Mouse (Mus musculus): ENCODE data around the gene Slc22a12. TPM values are rescaled to one million over a fixed set of nuclear protein-coding genes. Genes with fewer than 3 reads are reported as not detected.

Slc22a12 gene
- total RNA-seq, 2 experiments from 2014 or later = not detected

DNA sequence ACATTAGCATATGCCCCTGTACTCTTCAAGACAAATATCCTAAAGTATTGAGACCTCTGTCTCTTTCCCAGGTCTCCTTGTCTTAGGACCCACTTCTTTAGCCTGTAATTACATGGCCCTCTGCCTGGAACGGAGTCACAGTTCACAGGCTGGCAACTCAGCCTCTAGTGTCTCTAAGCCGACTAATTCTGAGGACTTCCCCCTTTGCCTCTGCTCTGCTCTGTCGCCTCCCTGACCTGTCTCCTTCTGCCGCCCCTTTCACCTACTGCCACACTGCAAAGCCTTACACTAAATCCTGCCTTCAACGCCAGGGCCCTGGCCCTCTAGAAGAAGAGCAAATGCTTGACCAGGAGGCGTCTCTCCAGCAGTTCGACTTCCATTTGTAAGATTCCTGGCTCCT lies 686 bp upstream of the Slc22a12 start:
- ATAC-seq (replicated peaks; ENCODE audit: low FRiP score, poor library complexity, severe bottlenecking) = no peak

DNA sequence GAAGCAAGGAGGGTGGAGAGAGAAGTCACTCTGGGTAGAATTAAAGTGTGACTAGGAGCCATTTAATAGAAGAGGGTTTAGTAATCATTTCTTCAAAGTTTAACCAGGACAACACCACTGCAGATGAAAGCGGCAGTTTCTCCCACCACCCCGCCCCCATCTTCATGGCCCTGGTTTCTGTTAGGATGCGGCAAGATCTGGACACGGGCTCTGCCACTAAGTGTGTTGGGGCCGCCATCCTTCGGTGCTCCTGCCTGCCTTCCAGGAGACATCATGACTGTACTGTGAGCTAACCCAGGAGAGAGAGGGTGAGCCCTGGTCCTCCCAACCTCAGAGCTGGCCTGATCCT lies 177 bp upstream of the Slc22a12 start:
- ATAC-seq (replicated peaks; ENCODE audit: low FRiP score, poor library complexity, severe bottlenecking) = no peak

DNA sequence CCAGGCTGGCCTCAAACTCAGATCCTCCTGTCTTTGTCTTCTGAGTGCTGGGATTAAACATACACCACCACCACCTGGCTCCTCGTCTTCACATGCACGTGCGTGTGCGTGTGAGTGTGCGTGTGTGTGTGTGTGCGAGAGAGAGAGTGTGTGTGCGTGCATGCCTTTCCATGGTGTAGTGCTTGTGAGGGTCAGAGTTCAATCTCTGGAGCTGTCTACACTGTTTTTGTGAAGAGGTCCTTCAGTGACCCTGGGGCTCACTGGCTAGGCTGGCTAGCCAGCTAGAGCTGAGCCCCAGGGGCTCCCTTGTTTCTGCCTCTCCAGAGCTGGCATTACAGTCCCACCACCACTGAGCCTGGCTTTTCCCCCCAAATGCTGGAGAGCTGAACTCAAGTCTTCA lies 1.3 kb downstream of the Slc22a12 start:
- no peak for ATAC-seq (replicated peaks; ENCODE audit: low FRiP score, poor library complexity, severe bottlenecking)

DNA sequence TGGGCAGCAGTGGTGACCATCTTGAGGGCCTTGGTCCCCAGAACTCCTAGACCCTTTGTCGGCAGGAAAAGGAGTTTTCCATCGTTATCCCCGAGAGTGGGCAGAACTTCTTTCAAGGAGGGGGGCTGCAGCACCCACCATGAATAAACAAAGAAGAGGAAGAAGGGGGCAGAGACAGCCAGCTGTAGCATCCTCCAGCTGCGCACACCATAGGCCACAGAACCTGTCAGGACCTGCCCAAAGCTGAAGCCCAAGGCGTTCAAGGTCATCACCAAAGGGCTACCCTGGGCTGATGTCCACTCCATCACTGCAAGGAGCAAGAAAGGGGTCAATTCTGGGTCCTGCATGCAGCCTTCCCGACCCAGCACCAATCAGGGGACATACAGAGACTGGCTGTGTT lies 2.6 kb downstream of the Slc22a12 start:
- ATAC-seq (replicated peaks; ENCODE audit: low FRiP score, poor library complexity, severe bottlenecking) = no peak

DNA sequence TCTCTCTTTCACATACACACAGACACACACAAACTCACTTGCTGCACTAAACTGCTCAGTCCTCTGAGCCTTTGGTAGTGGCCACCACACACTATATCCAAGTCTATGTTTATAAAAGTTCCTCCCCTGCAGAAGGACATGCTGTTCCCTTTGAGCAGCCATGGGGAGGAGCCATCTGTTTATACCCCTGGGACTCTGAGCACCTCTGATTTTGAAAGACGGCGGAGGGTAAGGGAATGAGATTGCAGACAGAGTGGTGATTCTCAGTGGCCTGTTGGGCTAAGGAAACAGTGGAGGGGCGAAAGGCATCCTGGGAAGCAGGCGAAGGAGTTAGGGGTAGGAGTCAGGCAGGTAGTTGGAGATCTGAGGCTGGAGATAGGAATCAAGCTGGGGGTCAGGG lies 3.2 kb downstream of the Slc22a12 start:
- no peak for ATAC-seq (replicated peaks; ENCODE audit: low FRiP score, poor library complexity, severe bottlenecking)

DNA sequence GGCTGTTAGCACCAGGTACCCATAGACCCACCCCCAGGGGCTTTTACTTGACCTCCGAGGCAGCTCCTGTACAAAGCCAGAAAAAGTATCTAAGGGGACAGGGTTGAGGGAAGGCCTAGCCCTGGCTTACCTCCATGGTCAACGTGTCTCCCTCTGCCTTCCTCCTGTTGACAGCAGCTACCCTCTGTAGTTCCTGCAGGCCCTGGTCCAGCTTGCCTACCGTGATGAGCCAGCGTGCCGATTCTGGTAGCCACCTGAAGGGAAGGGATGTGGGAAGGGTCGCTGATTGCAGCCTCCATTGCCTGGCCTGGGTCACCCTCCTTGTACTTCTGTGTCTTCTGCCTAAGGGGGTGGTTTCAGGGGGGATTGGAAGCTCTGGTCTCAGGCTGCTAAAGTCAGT lies 4.3 kb downstream of the Slc22a12 start:
- no peak for ATAC-seq (replicated peaks; ENCODE audit: low FRiP score, poor library complexity, severe bottlenecking)

DNA sequence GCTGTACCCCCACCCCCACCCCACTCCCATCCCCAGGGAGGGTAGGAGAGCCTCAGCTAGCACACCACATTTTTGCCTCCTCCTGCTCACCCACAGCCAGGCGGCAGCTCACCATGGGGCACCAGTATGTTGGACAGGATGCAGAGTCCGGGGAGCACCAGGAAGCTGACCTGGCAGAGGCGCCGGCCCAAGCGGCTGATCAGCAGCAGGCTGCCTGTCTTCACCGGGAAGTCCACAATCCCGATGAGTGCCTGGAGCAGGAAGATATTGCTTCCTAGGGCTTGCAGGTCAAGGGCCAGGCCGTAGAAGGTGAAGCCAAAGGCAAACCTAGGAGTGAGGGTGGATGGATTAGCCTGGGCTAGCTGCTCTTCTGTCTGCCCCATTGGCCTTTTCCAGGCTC lies 5.3 kb downstream of the Slc22a12 start:
- no peak for ATAC-seq (replicated peaks; ENCODE audit: low FRiP score, poor library complexity, severe bottlenecking)

DNA sequence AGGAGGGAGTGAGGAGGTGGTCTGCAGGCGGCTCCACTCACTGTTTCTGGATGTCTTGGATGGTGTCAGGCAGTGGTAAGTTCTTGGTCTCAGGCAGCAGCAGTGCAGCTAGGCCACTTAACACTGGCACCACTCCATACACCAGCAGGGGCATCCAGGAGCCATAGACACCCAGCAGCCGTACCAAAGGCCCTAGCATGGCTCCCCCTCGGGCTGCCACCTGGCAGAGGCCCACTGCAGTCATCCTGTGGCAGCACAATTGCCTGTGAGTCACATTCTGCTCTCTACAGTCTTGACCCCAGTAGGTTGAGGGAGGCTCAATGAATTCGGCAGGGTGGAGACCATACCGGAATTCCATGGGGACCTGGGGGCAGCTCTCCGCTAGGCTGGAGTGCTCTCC lies 6.1 kb downstream of the Slc22a12 start:
- ATAC-seq (replicated peaks; ENCODE audit: low FRiP score, poor library complexity, severe bottlenecking) = no peak

DNA sequence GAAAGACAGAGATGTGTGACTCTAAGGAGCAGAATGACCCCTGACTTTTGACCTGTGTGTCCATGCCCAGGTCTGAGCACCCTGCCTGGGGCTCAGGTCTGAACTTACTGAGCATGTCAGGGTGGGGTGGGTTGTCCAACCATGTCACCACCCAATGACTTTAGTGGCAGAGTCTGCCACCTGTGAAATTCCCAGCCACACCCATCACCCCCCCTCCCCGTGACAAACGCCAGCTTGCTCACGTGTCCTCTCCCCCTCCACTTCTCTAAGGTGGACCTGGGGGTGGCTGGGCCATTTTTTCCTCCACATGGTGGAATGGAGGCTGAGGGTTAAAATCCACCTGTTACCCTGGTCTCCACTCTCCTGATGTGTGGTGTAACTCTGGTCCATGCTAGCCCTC lies 6.6 kb downstream of the Slc22a12 start:
- ATAC-seq (replicated peaks; ENCODE audit: low FRiP score, poor library complexity, severe bottlenecking) = no peak

DNA sequence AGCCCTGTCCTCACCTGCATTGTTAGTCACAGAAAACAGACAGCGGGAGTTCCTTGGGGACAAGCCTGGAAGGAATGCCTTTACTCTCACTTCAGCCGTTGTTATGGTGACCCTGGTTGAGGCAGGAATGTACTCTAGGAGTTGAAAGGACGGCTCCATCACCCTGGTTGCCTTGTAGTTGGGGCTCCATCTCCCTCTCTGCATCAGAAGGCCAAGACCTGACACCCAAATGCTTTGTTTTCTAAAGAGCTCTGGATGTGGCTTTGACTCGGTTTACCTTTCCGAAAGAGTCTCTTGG lies 8.8 kb downstream of the Slc22a12 start:
- ATAC-seq (replicated peaks; ENCODE audit: low FRiP score, poor library complexity, severe bottlenecking) = no peak

DNA sequence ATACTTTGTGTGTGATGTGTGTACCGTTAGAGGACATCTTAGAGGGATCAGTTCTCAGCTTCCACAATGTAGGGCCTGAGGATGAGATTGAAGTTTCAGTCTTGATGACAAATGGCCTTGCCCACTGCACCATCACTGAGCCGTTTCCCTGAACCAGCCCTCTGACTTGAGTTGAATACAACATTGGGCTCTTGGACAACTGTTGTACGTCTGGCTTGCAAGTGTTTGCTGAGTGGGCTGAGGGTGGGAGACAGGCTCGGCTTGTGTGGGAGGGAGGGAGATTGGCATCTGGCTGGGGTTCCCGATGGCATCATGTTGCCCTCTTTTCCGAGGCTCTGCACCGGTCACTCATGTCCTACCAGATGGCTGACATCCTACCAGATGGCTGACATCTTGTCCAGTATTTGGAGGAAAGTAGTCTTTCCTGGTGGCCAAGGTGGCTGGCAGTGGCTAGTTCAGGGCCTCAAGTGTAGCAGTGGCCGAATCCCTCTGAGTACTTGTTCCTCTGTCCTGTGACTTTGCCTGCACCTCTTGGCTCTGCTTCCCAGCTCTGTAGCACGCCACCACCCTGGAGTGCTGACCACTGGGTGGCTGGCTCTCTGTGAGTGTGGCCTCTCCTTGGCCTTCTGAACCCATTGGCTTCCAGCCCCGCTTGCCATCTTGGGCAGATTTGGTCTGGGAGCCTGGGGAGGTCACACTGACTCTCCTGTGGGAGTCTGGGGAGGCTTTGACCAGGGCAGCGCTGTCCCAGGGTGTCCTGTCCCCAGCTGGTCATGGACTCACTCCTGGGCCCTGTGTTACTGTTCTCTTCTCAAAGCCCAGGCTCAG lies 9.3 kb downstream of the Slc22a12 start:
- ATAC-seq (replicated peaks; ENCODE audit: low FRiP score, poor library complexity, severe bottlenecking) = no peak

DNA sequence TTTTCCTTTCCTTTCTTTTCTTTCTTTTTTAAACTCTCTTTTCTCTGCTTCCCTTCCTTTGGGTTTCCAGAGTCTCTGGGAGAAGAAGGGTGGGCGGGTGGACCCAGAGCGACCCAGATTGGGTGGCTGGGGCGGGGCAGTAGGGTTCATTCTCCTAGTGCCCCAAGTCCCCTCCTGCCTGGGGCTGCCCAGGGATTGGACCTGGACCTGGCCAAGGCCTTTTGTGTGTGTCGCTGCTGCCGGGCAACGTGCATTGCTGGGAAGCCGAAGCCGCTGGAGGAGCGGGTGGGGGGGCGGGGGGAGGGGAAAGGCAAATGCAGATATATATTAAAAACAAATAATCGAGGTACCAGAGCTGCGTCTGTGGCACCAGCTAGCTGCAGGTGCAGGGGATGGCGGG lies 10.2 kb downstream of the Slc22a12 start:
- no peak for ATAC-seq (replicated peaks; ENCODE audit: low FRiP score, poor library complexity, severe bottlenecking)

DNA sequence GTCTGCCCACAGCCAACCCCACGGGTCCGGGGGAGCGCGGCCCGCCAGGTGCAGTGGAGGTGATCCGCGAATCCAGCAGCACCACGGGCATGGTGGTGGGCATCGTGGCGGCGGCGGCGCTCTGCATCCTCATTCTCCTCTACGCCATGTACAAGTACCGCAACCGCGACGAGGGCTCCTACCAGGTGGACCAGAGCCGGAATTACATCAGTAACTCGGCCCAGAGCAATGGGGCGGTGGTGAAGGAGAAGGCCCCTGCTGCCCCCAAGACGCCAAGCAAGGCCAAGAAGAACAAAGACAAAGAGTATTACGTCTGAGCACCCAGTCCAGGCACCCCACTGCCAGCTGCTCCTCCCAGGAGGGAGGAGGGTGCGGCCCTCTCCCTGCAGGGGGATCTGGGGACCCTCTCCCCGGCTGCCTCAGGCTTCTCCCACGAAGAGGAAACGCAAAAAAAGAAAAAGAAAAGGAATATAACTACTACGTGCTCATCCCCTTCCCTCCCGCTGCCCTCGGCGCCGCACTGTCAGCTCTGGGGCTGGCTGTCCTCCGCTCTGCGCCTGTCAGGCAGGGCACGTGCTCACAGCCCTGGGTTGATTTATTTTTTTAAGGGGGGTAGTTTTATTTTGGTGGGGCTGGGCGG lies 10.9 kb downstream of the Slc22a12 start:
- ATAC-seq (replicated peaks; ENCODE audit: low FRiP score, poor library complexity, severe bottlenecking) = no peak

DNA sequence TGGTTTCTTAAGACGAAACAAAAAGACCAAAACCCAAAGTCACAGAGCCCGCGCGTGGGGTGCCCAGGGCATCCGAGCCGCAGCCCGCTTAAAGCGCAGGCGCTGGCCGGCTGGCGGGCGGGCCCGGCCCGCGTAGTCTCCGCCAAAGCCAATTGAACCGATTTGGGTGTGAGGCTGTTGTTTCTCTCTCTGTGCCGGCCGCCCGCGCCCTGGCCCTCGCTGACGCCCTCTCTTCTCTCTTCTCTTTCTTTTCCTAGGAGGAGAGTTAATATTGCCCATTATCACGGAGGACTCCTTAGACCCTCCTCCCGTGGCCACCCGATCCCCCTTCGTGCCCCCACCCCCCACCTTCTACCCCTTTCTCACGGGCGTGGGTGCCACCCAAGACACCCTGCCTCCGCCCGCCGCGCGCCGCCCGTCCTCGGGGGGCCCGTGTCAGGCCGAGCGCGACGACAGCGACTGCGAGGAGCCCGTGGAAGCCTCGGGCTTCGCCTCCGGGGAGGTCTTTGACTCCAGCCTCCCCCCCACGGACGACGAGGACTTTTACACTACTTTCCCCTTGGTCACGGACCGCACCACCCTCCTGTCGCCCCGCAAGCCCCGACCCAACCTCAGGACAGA lies 11.7 kb downstream of the Slc22a12 start:
- no peak for ATAC-seq (replicated peaks; ENCODE audit: low FRiP score, poor library complexity, severe bottlenecking)

DNA sequence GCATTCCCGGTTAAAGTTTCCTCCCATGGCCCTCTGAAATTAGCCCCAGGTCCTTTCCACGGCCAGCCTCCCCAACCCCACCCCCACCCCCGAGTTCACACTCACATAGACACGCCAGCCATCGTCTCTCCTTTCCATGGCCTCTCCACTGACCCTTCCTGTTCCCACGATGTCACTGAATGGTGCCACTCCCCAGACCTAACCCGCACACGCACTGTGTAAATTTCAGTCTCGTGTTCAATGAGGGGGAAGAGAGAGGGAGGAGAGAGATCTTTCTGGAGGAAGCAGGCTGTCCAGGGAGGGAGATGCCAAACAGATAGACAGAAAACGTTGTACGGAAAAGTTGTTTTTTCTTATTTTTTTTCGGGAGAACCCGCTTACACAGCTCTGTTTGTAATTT lies 12.5 kb downstream of the Slc22a12 start:
- no peak for ATAC-seq (replicated peaks; ENCODE audit: low FRiP score, poor library complexity, severe bottlenecking)

DNA sequence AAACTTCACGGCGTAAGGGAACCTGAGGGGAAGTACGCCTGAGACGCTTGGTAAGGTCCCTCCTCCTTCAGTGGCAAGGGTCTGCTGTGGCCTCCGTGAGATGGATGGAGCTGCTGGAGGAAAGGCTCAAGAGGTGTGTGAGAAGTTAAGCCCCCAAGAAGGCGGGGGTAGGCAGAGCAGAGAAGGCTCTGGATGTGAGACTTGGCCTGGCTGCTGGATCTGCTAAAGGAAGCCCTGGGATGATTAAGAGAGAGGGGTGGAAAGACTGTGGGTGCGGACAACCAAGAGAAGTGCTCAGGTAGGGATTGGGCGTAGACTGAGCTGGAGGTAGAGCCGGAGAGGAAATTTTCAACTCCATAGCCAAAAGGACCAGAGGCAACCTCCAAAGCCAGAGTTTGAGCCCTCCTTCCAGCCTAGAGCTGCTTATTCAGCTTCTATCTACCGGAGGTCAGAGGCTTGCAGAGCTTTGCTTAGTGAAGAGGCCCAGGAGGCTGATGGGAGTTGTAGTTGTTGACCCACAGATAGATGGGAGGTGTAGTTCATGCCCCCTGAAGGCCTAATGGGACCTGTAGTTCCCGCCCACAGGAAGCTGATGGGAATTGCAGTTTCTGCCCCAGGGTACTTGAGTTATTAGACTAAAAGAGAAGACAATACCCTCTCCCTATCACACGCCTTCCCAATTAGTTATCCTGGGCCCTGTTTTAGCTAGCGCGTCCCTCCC lies 13.4 kb downstream of the Slc22a12 start:
- ATAC-seq (replicated peaks; ENCODE audit: low FRiP score, poor library complexity, severe bottlenecking) = no peak

DNA sequence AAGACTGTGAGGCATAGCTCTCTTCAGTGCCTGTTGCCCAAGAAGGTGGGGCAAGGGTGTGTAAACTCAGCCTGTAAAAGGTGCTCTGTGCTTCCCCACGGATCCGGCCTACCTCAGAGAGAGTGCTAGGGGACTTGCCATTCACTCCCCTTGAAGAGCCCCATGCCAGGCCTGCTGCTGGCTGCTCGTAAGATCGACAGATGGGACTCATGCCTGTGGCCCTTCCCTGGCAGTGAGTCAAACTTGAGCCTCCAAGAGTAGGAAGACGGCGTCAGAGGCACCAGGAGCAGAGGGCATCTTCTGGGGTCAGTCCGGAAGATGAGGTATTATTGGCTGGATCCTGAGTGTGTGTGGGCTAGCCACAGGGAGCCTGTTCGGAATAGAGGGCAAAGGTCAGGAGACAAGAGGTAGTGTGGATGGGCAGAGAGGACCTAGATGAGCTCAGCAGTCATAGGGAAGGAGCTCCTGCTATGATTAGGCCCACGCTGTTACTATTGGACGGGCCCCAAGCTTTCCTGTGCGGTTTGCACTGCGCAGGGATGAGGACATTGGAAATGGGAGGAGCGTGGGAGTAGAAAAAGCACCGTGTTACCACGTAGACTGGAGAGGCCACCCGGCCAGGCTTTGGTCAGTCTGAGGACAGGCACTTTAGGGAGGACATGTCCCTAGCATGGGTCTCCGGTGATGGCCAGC lies 14.8 kb downstream of the Slc22a12 start:
- ATAC-seq (replicated peaks; ENCODE audit: low FRiP score, poor library complexity, severe bottlenecking) = no peak

DNA sequence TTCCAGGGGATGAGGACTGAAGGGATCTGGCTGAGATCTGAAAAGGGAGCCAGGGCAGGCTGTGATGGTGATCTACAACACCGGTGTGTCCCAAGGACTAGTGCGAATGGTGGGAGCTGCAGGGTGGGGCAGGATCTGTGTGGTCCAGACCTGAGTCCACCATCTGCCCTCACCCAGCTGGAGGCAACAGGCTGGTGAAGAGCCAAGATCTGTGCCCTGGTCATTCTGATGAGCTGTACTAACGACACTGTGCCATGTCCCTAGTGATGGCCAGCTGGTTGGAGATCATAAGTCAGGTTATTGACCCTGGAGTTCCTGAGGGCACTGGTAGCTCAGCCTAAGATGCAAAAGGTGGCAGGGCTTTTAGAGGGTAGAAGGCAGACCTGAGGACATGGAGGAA lies 15.4 kb downstream of the Slc22a12 start:
- no peak for ATAC-seq (replicated peaks; ENCODE audit: low FRiP score, poor library complexity, severe bottlenecking)

DNA sequence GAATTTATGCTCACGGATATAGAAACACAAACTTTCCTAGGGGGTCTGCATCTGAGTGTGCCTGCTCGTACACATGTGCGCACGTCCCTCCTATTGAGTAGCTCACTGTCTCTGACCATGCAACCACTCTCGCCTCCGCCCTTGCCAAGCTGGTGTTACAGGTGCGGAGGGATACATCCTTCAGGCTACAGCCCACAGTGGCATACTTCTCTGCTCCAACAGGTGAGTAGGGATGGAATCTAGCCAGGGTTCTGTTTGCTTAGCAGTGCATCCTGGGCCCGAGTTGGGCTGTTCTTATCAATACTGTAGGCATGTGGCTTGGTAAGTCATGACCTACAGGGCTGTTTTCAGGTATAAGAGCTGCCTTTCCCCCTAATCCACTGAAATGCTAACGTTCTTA lies 16.8 kb downstream of the Slc22a12 start:
- no peak for ATAC-seq (replicated peaks; ENCODE audit: low FRiP score, poor library complexity, severe bottlenecking)

DNA sequence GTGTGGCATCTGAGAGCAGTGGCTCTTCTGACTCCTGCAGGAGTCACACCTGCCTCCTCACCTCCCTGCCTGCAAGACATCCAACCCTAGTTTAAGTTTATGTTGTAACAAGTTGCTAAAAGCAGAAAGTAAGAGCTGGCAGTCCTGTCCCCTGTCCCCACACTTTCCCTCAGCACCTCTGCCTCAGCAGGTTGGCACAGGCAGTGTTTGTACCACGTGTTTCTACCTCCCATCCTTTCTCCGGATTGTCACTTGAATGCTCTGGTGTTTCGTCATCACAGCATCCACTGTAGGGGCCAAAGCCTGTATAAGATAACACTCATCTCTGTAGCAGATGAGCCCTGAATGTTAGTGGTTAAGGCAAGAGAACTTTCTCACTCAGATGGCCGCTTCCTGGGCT lies 17.8 kb downstream of the Slc22a12 start:
- no peak for ATAC-seq (replicated peaks; ENCODE audit: low FRiP score, poor library complexity, severe bottlenecking)
